Comparison of ENCODE assay signal across 9 mouse cellular contexts in genomic region chr14:52044901-52045678, GRCm38 (mm10). TPM values are rescaled to one million over a fixed set of nuclear protein-coding genes. Genes with fewer than 3 reads are reported as not detected.
DNase-seq lines count a peak whose midpoint lies in the region; ATAC-seq and TF ChIP-seq lines count a peak whose summit lies in the region.
"Had no signal": no experiment of that assay in that cellular context is flagged by ENCODE, and none has a peak within 500 bp of the region (broad histone marks: within the 10 kb centered on the region; RNA-seq: fewer than 3 reads in every experiment).

No protein-coding gene starts in this region.

- peak; percentile 12; the same call in 1 of the 2 replicates for TF ChIP-seq CTCF in liver, adult 2 months (IDR thresholded peaks at IDR 0.05; ENCODE audit: low read depth, low read length)

- H3K4me3 ChIP-seq in heart, embryonic 13.5 days = no peak overlapping the region
- no peak overlapping the region for H3K4me3 ChIP-seq in liver, adult 2 months (ENCODE audit: insufficient read depth, low read depth, low read length)

- DNase-seq in cerebellum, adult 9-11 months = no peak
- DNase-seq in urinary bladder, postnatal 14 days (ENCODE audit: low spot score) = peak; percentile 31
- DNase-seq in urinary bladder, postnatal 4 days (ENCODE audit: low spot score in 2 of 2) = no peak
- no peak for DNase-seq in liver, adult 2 months (ENCODE audit: extremely low read depth, low read depth, low spot score)
- peak; percentile 37 for DNase-seq in naive thymus-derived CD4-positive, alpha-beta T cell, adult 2 months (ENCODE audit: low read depth)
- DNase-seq in gastrocnemius, adult 8-10 months (ENCODE audit: low spot score in 2 of 2) = no peak

- H3K36me3 ChIP-seq in heart, embryonic 13.5 days = no peaks in the 10 kb centered on the region
- no peaks in the 10 kb centered on the region for H3K36me3 ChIP-seq in liver, adult 2 months (ENCODE audit: control insufficient read depth, insufficient read depth, low read length)

- H3K4me2 ChIP-seq in heart, embryonic 13.5 days = peak overlapping the region; percentile 32; the same call in 1 of the 2 replicates

- H3K4me1 ChIP-seq in heart, embryonic 13.5 days = 0 out of 2 replicates have a peak, but pooled peaks cover 9% of the 10 kb centered on the region
- H3K4me1 ChIP-seq in liver, adult 2 months (ENCODE audit: control insufficient read depth, insufficient read depth, low read length) = peaks cover 2% of the 10 kb centered on the region

- H3K27me3 ChIP-seq in heart, embryonic 13.5 days (replicated peaks) = no peaks in the 10 kb centered on the region
- H3K27me3 ChIP-seq in liver, adult 2 months (ENCODE audit: control insufficient read depth, insufficient read depth, low read length) = no peaks in the 10 kb centered on the region

- no peak overlapping the region for H3K27ac ChIP-seq in heart, embryonic 13.5 days (replicated peaks)
- no peak overlapping the region for H3K27ac ChIP-seq in liver, adult 2 months (replicated peaks; ENCODE audit: insufficient read depth, low read depth, low read length)

- no peak for TF ChIP-seq POLR2A in liver, adult 2 months (IDR thresholded peaks at IDR 0.05; ENCODE audit: extremely low read depth, insufficient read depth, low read length)

- peak overlapping the region; percentile 52; the same call in 1 of the 2 replicates for H3K9ac ChIP-seq in heart, embryonic 13.5 days
- no peak overlapping the region for H3K9ac ChIP-seq in liver, adult 2 months (ENCODE audit: low read depth, low read length)

- ATAC-seq in cerebellum, adult (ENCODE audit: insufficient number of reproducible peaks, low FRiP score, low TSS enrichment) = 0 out of 2 replicates have a peak, but pooled peaks have one; percentile 36
- ATAC-seq in heart, embryonic 13.5 days (ENCODE audit: extremely low read depth, insufficient number of reproducible peaks, low FRiP score, low TSS enrichment) = no peak

- H3K9me3 ChIP-seq in heart, embryonic 13.5 days = no peaks in the 10 kb centered on the region

- H3K79me2 ChIP-seq in liver, adult 2 months (ENCODE audit: control insufficient read depth, insufficient read depth, low read length) = no peaks in the 10 kb centered on the region

- WGBS in heart, embryonic 13.5 days = 6% methylated on average over 8 of the region's 8 CpGs
- 23% methylated on average over 8 of the region's 8 CpGs for WGBS in liver, adult 2 months

RNA-seq across cellular contexts. Expression of gene Olfr221, which starts 2.8 kb away (rescaled TPM):
- polyA plus RNA-seq in heart, embryonic 13.5 days (2015; fragmentation: Nextera tagmentation; extraction: Ambion mirVana) = not detected in 2 replicates
- not detected in 2 replicates for total RNA-seq in liver, adult 2 months (2014; rRNA removed)
- polyA plus RNA-seq in liver, adult 2 months (2012; rRNA removed) = not detected in 2 replicates
- not detected for total RNA-seq in gastrocnemius, adult 8-10 months (2022)
- polyA plus RNA-seq: large intestine, adult 2 months had no signal

RNA-seq across cellular contexts. Expression of gene Zfp219, which starts 24.6 kb away (rescaled TPM):
- 14.5 and 15.6 TPM in 2 replicates for polyA plus RNA-seq in heart, embryonic 13.5 days (2015; fragmentation: Nextera tagmentation; extraction: Ambion mirVana)
- total RNA-seq in liver, adult 2 months (2014; rRNA removed) = 8.9 and 12.6 TPM in 2 replicates
- 27.8 and 31.4 TPM in 2 replicates for polyA plus RNA-seq in liver, adult 2 months (2012; rRNA removed)
- total RNA-seq in gastrocnemius, adult 8-10 months (2022) = 10 to 100 TPM in 3 of 4 experiments, 1 to 10 TPM in 1; 9.9 to 14.0 (median 13.0) TPM

RNA-seq across cellular contexts. Expression of gene Tmem253, which starts 29.6 kb away (rescaled TPM):
- polyA plus RNA-seq in heart, embryonic 13.5 days (2015; fragmentation: Nextera tagmentation; extraction: Ambion mirVana) = 0.43 and 1.1 TPM in 2 replicates
- total RNA-seq in liver, adult 2 months (2014; rRNA removed) = not detected in 2 replicates
- 0.11 TPM in 1 of 2 replicates, not detected in the other for polyA plus RNA-seq in liver, adult 2 months (2012; rRNA removed)
- 1 to 10 TPM in 3 of 4 experiments, under 1 TPM in 1; 0.60 to 1.4 (median 1.2) TPM for total RNA-seq in gastrocnemius, adult 8-10 months (2022)

RNA-seq across cellular contexts. Expression of gene Hnrnpc, which starts 58.7 kb away (rescaled TPM):
- 340 and 392 TPM in 2 replicates for polyA plus RNA-seq in heart, embryonic 13.5 days (2015; fragmentation: Nextera tagmentation; extraction: Ambion mirVana)
- 77.5 and 84.4 TPM in 2 replicates for total RNA-seq in liver, adult 2 months (2014; rRNA removed)
- polyA plus RNA-seq in liver, adult 2 months (2012; rRNA removed) = 50.8 and 55.8 TPM in 2 replicates
- 10 to 100 TPM; 62.4 to 80.4 (median 71.9) TPM for total RNA-seq in gastrocnemius, adult 8-10 months (2022)

Comparison
In these comparisons a context has a peak if more than half of its experiments do, and no peak if none do; other contexts are left out.
1. DNase-seq: peak in urinary bladder, postnatal 14 days (single experiment) and naive thymus-derived CD4-positive, alpha-beta T cell, adult 2 months (single experiment); none in cerebellum, adult 9-11 months (single experiment), urinary bladder, postnatal 4 days (0 of 2), liver, adult 2 months (single experiment) and gastrocnemius, adult 8-10 months (0 of 2).